Mouse (Mus musculus) induced T-regulatory cell, adult 2 months (primary cell): ENCODE data around the gene 4933428G20Rik.
A peak's percentile ranks its signal among the peaks of the same experiment; 100 is the strongest.

Source experiments
- DNase-seq: peaks from one replicate; pipeline ENCODE4 v3.0.0-alpha.2; 2012; ENCODE audit warnings: low read depth

Gene 4933428G20Rik

DNA sequence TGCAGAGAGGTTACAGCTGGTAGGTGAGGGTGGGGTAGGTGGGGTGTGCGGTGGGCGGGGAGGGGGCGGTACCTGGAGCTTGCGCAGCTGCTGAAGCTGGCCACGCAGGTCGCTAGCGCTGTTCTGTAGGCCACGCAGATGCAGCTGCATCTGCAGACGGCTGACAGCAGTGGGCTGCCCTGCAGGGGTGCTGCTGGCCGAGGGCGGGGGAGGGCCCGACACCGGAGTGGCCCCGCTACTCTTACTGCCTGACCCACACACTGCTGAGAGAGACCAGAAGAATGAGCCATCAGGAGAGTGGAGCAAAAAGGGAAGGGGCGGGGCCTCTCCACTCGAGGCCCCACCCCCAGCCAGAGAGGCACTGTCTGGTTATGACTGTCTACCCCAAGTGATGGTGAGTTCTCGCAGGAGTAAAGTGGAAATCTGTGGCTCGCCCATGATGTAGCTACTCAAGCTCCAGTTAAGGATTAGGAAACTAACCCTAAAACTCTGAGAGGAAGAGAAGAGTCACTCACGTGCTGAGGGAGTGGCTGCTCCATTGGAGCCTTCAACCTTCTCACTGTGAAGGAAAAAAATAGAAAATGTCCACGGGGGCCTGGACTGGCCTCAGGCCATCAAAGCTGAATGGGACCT is 32.9 kb upstream of the 4933428G20Rik start:
- DNase-seq, result peak; percentile 83

DNA sequence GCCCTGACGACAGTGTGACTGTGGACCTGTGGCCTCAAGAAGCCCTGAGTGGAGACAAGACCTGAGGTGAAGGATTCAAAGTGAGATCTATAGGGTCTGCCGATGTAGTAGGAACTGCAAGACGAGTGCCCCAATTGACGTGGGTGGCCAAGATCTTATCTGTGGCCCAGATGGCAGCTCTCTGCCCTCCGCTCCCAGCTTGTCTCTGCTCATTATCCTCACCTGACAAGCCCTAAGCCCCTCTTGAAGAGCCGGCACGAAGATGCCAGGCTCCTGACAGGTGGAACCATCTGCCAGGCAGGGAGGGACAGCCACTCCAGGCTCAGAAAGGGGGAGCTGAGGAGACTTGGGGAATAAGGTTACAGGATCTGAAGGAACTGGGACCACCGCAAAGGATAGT is 32.2 kb upstream of the 4933428G20Rik start:
- peak; percentile 69 for DNase-seq

DNA sequence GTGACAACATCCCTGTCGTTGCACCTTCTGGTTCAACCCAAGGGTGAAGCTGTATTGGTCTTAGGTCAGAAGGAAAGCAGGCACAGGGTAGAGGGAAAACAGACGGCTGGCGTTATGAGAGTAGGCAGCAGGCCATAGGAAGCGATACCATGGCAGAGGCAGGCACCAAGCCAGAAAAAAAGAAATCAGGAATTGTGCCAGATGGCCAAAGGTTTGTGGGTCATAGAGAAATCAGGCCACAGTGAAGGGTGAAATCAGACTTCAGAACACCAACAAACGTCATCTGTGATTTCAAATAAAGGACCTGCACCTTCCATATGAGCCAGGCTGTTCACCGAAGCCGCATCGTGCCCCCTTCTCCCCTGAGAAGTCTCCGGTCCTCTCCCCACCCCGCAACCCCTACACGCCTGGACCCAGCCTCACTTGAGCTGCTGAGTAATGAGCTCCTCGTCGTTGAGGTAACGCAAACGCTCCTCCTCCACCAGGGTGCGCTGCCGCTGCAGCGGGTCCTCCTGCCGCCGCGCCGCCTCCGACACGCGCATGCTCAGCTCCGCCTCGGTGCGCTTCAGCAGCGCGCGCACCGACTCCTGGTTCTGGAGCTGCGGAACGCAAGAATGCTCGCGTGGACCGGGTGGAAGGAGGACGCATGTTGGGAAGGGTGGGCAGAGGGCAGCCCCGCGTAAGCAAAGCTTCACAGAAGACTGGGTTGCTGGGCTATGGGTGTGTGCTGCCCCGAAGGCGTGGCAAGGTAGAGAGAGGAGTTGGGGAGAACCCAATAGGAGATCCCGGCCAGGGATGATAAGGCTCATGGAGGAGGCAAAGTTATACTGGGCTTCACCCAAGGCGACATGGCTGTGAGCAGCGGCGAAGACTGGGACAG is 31.5 kb upstream of the 4933428G20Rik start:
- peak; percentile 94 for DNase-seq

DNA sequence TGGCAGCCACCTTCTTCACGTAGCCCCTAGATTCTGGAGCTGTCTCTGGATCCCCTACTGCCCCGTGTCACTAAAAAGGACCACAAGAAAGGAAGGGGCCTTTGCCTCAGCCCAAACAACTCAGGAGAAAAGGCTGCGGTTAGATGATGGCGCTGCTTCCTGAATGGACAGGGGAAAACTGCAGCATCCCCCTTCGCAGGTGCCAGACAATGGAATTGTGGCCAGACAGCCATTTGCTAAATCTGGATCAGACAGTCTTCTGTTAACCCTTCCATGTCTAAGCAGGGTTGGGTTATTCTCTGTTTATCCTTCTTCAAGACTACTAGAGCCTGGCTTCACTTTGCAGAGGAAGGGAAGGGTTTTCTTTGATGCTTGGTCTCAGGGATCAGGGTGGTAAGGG is 30.8 kb upstream of the 4933428G20Rik start:
- no peak for DNase-seq

DNA sequence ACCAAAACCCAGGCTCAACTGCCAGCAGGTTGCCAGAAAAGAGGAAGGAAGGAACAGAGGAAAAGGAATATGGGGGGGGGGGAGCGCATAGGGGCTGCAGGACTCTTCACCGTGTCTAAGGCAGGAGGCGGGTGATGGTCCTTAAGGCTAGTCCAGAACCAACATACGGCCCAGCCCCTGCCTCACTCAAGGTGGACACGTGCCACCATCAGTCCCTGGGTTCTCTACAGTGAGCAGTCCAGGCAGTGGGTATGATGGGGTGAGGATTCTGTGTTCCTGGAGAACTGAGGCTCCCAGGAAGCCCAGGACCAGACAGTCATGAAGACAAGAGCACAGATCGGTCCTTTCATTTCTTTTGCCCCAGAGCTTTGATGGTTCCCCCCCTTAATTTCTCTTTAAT is 29.9 kb upstream of the 4933428G20Rik start:
- no peak for DNase-seq

DNA sequence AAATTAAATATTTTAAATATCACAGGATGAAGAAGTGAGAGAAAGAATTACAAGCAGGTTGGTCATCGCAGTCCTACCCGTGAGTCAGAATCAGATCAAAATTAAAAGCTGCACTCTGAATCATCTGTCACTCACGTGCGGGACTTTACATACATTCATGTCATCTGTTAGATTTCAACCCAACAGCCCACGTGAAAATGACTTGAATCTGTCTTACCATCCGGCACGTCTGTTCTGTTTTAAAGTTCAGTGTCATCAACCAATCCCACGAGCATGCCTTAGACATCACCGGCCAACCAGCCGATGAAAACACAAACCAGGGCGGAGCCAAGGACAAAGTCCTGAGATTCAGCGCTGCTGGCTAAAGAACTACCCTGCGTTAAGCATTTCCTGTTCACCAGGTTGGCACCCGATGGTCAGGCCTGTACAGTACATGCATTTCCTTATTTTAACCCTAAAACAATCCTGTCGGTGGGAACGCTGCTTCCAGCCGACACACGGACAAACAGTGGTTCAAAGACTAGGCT is 28.2 kb upstream of the 4933428G20Rik start:
- no peak for DNase-seq

DNA sequence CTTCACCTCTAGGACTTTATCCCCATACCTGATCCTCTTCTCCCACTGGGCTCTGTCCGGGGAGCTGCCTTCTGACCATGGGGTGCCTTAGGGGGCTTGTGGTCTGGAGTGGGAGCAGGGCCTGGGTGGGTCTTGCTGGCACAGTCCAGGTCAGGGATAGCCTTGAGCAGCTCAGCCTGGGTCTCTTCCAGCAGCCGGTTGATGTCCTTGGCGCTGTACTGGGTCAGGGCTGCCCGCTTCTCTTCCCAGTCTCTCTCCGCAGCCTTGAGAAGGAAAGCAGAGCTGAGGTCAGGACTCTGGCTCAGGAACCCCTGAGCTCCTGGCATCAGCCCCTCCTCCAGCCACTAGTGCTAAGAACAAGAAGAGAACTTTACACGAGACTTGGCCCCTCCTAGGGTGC is 25.2 kb upstream of the 4933428G20Rik start:
- DNase-seq, result no peak

DNA sequence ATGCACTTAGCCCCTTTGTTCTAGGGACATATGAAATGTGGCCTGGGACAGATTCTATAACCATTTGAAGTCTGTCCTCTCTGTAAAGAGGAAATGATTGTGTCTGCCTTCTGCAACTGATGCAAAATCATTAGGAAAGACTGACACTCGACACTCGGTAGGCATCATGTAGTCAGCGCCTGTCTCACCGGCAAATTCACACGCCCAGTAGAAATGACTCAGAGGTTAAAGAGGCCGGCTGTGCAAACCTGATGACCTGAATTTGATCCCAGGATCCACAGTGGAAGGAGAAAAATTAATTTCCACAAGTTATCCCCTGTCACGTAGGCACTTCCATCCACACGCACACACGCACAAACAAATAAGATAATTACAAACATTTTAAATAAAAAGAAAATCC is 24.2 kb upstream of the 4933428G20Rik start:
- DNase-seq, result no peak

DNA sequence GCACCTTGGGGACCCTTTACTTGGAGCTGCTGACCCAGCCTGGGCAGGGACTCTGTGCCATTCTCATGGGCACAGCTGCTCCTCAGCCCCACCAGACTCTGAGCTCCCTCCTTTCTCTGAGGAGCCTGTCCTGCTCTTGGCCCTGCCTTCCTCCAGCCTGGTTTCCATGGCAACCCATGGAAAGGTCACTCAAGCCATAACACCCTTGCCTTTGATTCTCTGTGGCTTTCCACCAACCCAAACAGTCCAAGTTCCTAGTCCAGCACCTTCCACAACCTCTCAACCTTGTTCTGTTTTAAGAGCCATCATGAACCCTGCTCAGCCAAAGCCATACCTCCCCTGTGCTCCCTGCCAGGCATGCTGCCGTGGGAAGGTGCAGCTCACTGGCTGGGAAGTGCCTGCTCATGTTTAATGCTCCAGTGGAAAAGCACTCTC is 23.7 kb upstream of the 4933428G20Rik start:
- no peak for DNase-seq

DNA sequence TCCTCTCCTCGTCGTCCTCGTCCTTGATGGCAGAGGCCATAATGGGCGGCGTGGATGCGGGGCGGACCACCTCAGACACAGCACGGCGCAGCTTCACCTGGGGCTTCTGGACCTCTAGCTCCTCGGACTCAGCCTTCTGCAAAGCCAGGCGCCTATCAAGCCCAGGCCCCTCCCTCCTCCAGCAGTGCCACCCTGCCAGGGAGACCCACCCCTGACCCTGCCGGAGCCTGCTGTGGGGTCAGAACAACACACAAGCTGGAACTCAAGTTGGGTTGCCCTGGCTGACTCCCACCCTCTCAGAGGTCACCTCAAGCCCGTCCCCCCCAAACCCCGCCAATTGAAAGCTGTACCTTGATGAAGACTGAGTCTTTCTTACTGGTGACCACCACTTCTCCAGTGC is 23.0 kb upstream of the 4933428G20Rik start:
- no peak for DNase-seq

DNA sequence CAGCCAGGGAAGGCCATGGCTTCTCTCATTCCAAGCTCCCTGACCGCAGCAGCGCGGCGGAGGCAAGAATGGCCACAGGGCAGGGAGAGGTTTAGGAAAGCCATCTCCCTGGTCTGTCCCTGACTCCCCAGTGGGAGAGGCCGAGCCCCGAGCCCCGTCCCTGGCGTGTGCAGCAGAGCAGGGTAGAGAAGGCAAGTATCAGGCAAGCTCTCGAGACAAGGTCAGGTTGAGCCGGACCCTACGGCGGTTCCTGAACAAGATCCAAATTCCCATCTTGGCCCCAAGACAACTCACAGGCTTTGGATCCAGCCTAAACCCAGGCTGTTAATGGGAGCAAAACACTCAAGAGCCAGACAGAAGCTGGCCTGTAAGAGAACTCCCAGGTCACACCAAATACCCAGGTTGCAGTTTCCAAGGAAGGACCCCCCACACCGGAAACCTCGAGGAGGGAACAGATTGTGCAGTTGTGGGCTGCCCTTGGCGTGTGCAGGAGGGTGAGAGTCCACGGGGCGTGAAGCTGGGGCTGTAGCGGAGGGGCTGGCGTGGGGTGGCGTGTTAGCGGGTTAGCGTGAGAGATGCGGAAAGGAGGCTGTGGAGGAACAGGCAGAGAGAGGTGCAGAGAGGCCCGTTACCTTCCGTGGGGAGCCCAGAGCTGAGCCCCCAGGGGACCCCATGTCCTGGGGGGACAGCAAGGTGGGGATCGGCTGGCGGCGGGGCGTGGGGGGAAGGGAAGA is 21.8 kb upstream of the 4933428G20Rik start:
- DNase-seq, result no peak

DNA sequence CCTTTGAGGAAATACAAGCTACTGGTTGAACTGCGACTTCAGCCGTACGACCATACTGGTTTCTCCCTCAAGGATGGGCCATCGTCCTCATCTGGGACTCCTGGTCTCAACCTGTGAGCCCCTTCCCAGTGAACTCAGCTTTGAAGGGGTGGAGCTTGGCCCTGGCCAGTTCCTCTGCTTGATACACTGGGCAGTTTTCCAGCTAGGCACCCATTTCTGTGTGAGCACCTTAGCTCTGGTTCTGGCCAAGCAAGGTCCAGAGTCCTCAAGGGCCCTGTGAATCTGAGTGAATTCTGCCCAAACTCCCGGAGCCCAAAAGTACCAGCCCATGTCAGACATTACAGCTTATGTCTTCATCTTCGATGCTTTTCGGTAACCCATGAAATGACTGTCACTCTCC is 20.4 kb upstream of the 4933428G20Rik start:
- no peak for DNase-seq

DNA sequence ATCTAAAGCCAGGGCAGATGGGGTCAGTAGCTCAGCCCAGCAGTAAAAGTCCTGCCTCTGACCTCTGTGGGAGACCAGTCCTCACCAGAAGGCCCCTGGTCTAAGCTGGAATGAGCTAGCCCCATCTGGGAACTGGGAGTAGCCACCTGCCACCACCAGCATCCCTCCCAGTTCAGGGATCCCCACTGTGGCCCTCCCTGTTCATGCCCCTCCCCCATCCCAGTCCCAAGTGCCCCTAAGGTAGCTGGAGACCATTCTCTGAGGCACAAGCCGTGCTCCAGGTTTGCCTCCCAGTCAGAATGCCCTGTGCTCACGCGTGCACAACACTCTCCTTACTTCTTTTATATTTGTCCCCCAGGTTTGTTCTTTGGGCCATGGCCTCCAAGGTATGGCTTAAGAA is 12.9 kb upstream of the 4933428G20Rik start:
- DNase-seq, result no peak

DNA sequence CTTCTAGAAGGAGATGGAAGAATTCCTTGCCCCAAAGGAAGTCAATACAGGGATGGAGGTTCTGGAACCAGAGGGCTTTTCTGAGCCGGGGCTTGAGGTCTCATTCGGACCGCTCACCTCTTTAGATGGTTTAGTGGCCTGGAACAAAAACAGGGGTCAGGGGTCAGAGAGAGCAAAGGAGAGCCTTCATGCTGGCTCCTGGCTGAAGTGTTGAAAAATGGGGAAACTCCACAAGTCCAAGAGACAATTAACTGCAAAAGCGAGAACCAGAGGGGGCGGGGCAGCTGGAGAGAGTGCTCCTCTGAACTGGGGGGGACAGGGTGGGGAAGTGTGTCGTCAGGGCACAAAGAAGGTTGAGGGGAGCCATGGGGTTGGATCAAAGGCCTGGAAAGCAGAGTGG is 12.4 kb upstream of the 4933428G20Rik start:
- no peak for DNase-seq

DNA sequence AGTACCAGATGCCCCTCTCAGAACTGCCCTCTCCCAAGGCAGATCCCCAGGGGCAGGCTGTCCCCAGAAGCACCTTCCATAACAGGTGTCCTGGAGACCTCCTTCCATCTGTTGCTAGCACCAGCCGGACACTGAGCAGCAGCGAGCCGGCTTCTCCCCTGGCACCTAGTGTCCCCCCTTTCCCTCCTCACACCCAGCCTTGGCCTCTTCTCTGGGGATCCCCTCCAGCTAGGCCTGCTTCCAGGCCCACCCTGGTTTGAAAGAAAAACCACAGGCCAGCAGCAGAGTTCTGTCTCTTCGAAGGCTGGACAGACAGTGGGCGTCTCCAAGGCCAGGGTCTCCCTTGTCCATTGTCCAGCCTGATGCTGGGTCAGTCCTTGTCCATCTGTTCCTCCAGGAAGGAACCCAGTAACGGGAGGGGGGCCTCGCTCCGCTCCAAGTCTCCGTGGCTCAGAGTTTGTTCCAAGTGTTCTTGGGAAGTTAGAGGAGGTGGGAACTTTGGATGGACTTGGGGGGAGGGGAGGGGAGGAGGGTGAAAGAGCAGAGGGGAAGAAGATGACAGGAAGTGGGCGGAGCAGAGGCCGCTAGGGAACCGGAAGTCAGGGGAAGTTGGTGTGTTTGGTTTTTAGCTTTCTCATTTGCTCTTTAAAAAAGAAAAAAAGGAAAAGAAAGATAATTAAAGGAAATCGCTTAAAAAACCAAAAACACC is 11.7 kb upstream of the 4933428G20Rik start:
- peak; percentile 61 for DNase-seq

DNA sequence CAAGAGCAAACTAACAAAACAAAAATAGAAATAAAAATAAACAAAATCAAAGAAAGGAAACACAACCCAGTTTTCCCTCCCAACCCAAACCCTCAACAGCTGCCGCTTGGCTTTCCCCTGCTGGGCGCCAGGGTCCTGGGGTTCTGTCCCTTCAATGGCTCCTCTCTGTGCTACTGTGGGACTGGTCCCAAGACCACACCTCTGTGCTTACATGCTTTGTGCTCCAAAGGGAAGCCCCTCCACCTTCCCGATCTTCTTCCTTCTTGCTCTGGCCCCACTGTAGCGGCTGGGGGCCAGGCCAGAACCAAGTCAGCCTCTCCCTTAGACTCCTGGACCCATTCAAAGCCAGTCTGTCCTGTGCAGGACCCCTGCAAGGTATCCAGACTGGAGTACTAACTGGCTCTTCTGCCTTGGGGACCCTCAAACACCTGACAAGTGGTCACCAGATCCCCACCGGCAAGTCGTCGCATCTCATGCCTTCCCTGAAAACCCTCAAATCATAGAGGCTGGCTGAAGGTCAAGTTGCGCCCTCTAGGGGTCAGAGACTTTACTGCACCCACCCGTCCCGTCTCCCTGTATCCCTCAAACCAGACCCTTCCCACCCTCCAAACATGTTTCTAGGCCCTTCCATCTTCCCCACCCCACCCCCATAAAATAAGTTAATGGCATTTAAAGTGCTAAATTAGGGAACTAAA is 11.0 kb upstream of the 4933428G20Rik start:
- DNase-seq, result peak; percentile 56

DNA sequence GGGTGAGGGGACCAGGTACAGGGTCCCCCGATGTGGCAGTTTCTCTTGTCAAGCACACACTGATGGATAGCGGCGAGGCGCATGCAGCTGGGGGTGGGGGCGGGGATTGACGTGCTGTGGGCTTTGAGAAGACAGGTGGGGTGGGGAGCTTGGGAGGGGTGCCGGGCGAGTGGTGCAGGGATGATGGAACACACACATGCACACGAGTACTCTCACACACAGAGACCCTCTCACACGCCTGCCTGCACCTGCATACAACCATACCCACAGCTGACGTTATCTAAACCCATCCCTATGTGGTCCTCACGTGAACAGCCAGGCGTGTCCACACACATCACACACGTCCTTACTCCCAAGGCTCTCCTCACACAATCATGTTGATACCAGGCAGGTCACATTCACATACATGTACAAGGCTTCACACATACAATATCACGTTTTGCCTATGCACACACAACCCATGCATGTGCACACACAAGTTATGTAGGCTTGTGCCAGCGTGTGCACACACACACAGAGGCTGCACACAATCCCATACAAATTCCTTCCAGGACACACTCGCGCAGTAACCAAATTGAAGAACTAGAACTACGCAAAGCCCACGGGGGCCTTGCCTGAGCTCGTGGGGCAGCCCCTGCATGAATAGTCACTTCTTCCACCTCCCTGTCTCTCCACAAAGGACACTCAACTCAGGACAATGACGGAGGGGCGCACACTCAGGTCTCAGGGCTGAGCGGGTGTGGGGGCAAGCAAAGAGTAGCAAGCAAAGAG is 9.8 kb upstream of the 4933428G20Rik start:
- DNase-seq, result no peak

DNA sequence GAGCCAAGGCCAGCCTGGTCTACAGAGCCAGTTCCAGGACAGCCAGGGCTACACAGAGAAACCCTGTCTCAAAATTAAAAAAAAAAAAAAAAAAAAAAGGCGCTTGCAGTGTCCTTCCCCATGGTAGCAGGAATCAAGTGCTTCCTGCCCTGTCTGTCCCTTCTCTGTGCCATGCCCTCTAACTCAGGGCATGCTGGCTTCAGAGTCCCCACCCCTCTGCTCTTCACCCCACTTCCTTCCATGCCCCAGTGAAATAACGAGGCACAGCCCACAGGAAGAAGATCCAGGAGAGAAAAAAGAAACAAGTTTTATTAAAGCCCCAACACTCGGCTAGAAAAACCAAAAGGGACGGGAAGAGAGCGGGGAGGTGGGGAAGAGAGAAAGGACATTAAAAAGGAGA is 8.9 kb upstream of the 4933428G20Rik start:
- no peak for DNase-seq

DNA sequence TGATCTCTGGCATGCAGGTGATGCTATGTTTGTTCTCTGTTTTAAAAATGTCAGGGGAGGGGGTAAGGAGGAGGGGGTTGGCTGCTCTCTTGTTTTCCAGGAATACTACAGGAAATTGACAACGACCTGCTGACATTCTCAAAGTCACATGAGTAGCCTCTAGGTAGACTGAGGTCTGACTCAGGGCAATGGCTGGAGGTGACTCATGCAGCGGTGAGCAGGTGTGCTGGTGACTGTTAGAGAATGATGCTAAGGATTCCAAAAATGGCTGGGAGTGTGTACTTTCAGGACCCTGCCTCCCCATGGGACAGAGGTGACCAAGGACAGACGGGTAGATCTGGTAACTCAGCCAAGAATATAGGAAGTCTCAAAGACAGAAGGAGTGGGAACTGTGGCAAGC is 8.1 kb upstream of the 4933428G20Rik start:
- DNase-seq, result no peak

DNA sequence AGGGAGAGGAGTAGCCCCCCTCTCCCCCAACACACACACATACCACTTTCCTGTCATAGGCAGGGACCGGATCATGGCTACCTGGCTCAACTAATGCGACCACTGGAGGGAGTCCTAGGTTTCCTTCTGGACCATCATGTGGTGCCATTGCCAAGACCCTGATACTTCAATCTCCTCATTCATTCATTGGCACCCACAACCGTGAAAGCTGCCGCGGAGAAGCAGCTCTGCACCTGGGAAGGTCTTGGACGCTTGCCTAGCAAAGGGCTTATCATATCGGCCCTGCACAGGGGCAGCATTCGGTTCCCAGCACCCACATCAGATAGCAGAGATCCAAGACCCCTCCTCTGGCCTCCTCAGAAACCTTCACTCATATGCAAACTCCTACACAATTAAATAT is 6.2 kb upstream of the 4933428G20Rik start:
- no peak for DNase-seq

DNA sequence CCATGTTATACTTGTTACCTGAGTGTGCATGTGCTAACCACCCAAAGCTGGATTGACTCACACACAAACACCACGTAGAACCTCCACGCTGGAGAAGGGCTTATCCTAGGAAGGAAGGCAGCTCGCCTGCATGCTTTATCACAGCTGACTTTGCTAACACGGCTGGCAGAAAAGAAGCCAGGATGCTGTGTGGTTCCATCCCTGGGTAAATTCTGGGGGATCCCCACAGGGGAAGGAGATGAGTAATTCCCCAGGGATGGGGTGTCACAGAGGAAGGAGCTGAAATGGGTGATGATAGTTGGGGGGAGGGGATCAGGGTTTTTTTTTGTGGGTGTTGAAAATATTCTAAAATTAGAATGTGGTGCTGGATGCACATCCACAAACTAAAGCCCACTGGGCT is 5.6 kb upstream of the 4933428G20Rik start:
- DNase-seq, result no peak
